8 mouse cellular contexts compared by ENCODE assay signal in the genomic region with DNA sequence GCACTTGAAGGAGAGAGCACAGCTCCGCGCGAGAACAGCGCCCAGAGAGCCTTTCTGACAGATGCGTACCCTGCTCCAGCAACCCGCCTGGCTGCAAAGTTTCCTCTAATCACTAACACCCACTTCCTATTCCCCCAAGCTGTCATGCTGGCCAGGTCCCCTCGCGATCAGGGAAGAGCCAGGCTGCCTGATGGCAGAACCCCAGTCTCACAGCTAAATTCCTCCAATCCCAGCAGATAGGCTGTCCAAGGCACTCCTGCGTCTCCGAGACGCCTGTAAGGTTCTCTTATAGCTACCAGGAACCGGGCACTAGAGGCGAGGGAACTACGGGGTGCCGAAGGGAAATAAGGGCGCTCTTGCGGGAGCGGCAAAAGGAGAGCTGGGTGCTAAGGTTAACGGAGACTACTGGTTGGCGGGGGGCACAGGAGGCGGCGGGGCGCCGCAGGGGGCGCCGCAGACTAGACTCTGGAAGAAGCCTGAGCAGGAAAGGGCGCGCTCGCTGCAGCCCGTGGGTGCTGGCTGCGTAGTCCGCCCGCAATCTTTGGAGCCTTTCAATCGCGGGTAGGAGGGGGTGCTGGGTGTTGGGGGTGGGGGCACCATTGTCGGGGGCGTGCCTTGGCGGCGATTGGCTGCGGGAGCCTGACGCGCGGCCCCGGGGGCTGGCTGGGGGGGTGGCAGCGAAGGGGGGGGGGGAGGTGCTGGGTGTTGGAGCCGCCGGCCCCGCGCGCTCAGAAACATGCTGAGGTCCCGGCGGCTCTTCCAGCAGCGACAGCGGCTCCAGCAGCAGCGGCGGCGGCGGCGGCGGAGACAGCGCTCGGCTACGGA. TPM values are rescaled to one million over a fixed set of nuclear protein-coding genes. Genes with fewer than 3 reads are reported as not detected.
DNase-seq lines count a peak whose midpoint lies in the region; ATAC-seq and TF ChIP-seq lines count a peak whose summit lies in the region.

A gene (plus strand): TSS at position 813 of the 825 bp plus-strand sequence.

- peaks cover 23% of the 10 kb centered on the region for H3K27me3 ChIP-seq in C2C12 (ENCODE audit: control insufficient read depth, insufficient read depth, insufficient read length)
- H3K27me3 ChIP-seq in forebrain, embryonic 12.5 days, result peaks cover 75% of the 10 kb centered on the region
- H3K27me3 ChIP-seq in neural tube, embryonic 13.5 days, result peaks cover 83% of the 10 kb centered on the region

- peak within 1 kb of the TSS; percentile 59 for H3K9ac ChIP-seq in forebrain, embryonic 12.5 days
- peak within 1 kb of the TSS; percentile 67 for H3K9ac ChIP-seq in neural tube, embryonic 13.5 days

- peak; percentile 85 for DNase-seq in adrenal gland, postnatal 10 days
- peak; percentile 85 to 87 for DNase-seq in heart, postnatal 10 days
- peak; percentile 77 to 83 for DNase-seq in layer of hippocampus, adult 2 months (ENCODE audit: low spot score in 2 of 2)
- DNase-seq in lung, adult 18-20 months, result peak; percentile 86 to 88
- peak; percentile 80 for DNase-seq in thymus, postnatal 4 days

- no peak for TF ChIP-seq CTCF in C2C12 (IDR thresholded peaks at IDR 0.05; ENCODE audit: control insufficient read depth, insufficient read depth, insufficient read length)
- peak; percentile 30 for TF ChIP-seq CTCF in layer of hippocampus, adult 2 months (conservative IDR thresholded peaks at IDR 0.05)

- H3K36me3 ChIP-seq in C2C12 (ENCODE audit: control insufficient read depth, insufficient read depth), result no peaks in the 10 kb centered on the region
- no peaks in the 10 kb centered on the region for H3K36me3 ChIP-seq in forebrain, embryonic 12.5 days (replicated peaks)
- H3K36me3 ChIP-seq in neural tube, embryonic 13.5 days, result no peaks in the 10 kb centered on the region

- H3K27ac ChIP-seq in forebrain, embryonic 12.5 days, result no peak within 1 kb of the TSS
- peak within 1 kb of the TSS; percentile 96 for H3K27ac ChIP-seq in layer of hippocampus, adult 2 months
- no peak within 1 kb of the TSS for H3K27ac ChIP-seq in neural tube, embryonic 13.5 days (replicated peaks)

- H3K79me3 ChIP-seq in C2C12 (ENCODE audit: low read depth), result no peaks in the 10 kb centered on the region

- peaks cover 33% of the 10 kb centered on the region for H3K4me1 ChIP-seq in forebrain, embryonic 12.5 days
- H3K4me1 ChIP-seq in neural tube, embryonic 13.5 days (replicated peaks), result peaks cover 31% of the 10 kb centered on the region

- WGBS in forebrain, embryonic 12.5 days, result under 1% methylated on average over 50 of the region's 63 CpGs
- under 1% methylated on average over 32 of the region's 63 CpGs for WGBS in neural tube, embryonic 13.5 days

- H3K9me3 ChIP-seq in forebrain, embryonic 12.5 days, result no peaks in the 10 kb centered on the region
- H3K9me3 ChIP-seq in neural tube, embryonic 13.5 days, result no peaks in the 10 kb centered on the region

- peak within 1 kb of the TSS; percentile 14 for H3ac ChIP-seq in C2C12 (ENCODE audit: control insufficient read depth, insufficient read length, low read depth)

- H3K4me3 ChIP-seq in C2C12 (ENCODE audit: insufficient read depth, poor library complexity, severe bottlenecking), result no peak within 1 kb of the TSS
- H3K4me3 ChIP-seq in forebrain, embryonic 12.5 days (replicated peaks), result peak within 1 kb of the TSS; percentile 60
- H3K4me3 ChIP-seq in layer of hippocampus, adult 2 months, result peak within 1 kb of the TSS; percentile 73
- H3K4me3 ChIP-seq in neural tube, embryonic 13.5 days, result peak within 1 kb of the TSS; percentile 54

- peak within 1 kb of the TSS; percentile 91 for H3K4me2 ChIP-seq in forebrain, embryonic 12.5 days
- peak within 1 kb of the TSS; percentile 86 for H3K4me2 ChIP-seq in neural tube, embryonic 13.5 days

- H3K79me2 ChIP-seq in C2C12 (ENCODE audit: control insufficient read depth, insufficient read depth), result no peaks in the 10 kb centered on the region

- intact Hi-C loops in heart, postnatal 10 days (cut with DNase I), result loop anchor here (1.0 to 5.0 kb wide), 2 partner anchors 23 to 154 kb away; no protein-coding TSS in a partner anchor

- peak; percentile 47 for ATAC-seq in forebrain, embryonic 12.5 days (ENCODE audit: low FRiP score)
- peak; percentile 64 for ATAC-seq in neural tube, embryonic 13.5 days (ENCODE audit: low read depth)

TF ChIP-seq in C2C12, 6 proteins besides CTCF, POLR2A, EP300 and RAD21:
- TF ChIP-seq USF1 (IDR thresholded peaks at IDR 0.05; ENCODE audit: low read depth), result no peak

RNA-seq across cellular contexts. Expression of the gene that starts here (rescaled TPM):
- polyA plus RNA-seq in C2C12 (2012; fragmentation: generic; extraction: Trizol), result 0.13 TPM
- 1 to 10 TPM; 7.2 to 7.4 TPM for total RNA-seq in adrenal gland, postnatal 10 days (2021)
- polyA plus RNA-seq in forebrain, embryonic 12.5 days (2016; fragmentation: Nextera tagmentation; extraction: Ambion mirVana), result 0.52 and 0.85 TPM in 2 replicates
- total RNA-seq in heart, postnatal 10 days (2021), result 10 to 100 TPM; 22.7 to 30.3 TPM
- total RNA-seq in layer of hippocampus, adult 2 months (2021), result 10 to 100 TPM; 17.7 to 21.4 TPM
- polyA plus RNA-seq in neural tube, embryonic 13.5 days (2015; fragmentation: Nextera tagmentation; extraction: Ambion mirVana), result 0.38 and 0.55 TPM in 2 replicates

Comparison
In these comparisons a context has a peak if more than half of its experiments do, and no peak if none do; other contexts are left out.
1. Peak in ATAC-seq, H3K4me3 ChIP-seq, H3K9ac ChIP-seq and H3K4me2 ChIP-seq in forebrain, embryonic 12.5 days; RNA of the gene not detected or under 1 TPM.
2. Peak in ATAC-seq, H3K4me3 ChIP-seq, H3K9ac ChIP-seq and H3K4me2 ChIP-seq in neural tube, embryonic 13.5 days; RNA of the gene not detected or under 1 TPM.